Mouse (Mus musculus): ENCODE measurements around the gene Olfr448. TPM values are rescaled to one million over a fixed set of nuclear protein-coding genes. Genes with fewer than 3 reads are reported as not detected.

The Olfr448 gene
- total and polyA plus RNA-seq, 3 experiments, result not detected

DNA sequence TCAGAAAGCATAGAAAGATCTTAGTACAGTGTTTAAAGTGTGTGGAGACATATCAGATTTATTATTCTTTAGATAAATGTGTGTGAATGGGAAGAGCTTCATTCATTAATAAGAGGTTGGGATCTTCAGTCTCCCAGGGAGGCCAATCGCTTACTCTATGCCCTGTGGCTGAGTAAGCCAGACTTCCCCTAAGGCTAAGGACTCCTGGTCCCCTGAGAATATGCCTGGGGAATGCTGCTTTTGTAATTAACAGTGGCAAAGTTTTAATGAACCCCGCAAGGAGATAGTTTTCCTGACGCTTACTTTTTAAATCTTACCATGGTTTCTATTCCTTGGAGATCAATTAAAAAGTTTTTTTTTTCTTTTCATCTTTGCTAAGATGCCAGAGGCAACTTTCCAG is 20.5 kb upstream of the Olfr448 start:
- H3K79me2 ChIP-seq (ENCODE audit: control insufficient read depth, insufficient read depth, low read length, poor library complexity), result no peaks in the 10 kb centered on the region
- H3K27me3 ChIP-seq (ENCODE audit: control insufficient read depth in 1 of 2, insufficient read depth in 2 of 2, low read length in 2 of 2), result no peaks in the 10 kb centered on the region
- TF ChIP-seq JUND (IDR thresholded peaks at IDR 0.05; ENCODE audit: low read depth, low read length), result no peak
- no peaks in the 10 kb centered on the region for H3K9me3 ChIP-seq (replicated peaks; ENCODE audit: insufficient read depth, low read length)
- no peak overlapping the region for H3K4me3 ChIP-seq (ENCODE audit: control insufficient read depth in 1 of 2, insufficient read depth in 1 of 2, low read depth in 2 of 2, low read length in 2 of 2)
- H3K36me3 ChIP-seq (ENCODE audit: control insufficient read depth in 1 of 2, insufficient read depth in 2 of 2, low read length in 2 of 2), result no peaks in the 10 kb centered on the region
- DNase-seq (ENCODE audit: low read depth, low spot score), result no peak
- H3K27ac ChIP-seq (ENCODE audit: control insufficient read depth, low read depth, low read length), result no peak overlapping the region
- H3K9ac ChIP-seq (ENCODE audit: control insufficient read depth, low read depth, low read length, poor library complexity, severe bottlenecking), result no peak overlapping the region
- no peaks in the 10 kb centered on the region for H3K4me1 ChIP-seq (ENCODE audit: control insufficient read depth in 1 of 2, insufficient read depth in 2 of 2, low read length in 2 of 2)

DNA sequence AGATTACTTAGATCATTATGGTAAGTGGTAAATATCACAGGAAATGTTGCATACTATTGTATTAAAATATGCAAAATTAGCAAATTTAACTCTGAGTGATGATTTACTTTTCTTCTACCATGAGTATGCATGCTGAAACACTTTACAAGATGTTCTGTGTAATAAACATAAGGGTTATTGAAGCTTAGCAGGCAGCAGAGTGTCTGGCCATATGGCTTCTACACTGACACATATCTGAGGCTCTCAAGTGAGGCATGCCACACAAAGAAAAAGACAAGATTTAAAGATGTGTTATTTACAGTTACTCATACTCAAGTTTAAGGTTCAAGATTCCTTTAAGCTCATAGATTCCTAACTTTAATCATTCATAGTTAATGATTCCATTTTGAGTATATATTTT is 13.9 kb upstream of the Olfr448 start:
- Histone ChIP-seq H3K9ac (ENCODE audit: control insufficient read depth, low read depth, low read length, poor library complexity, severe bottlenecking) (no peak overlapping the region), H3K27me3 (ENCODE audit: control insufficient read depth in 1 of 2, insufficient read depth in 2 of 2, low read length in 2 of 2) (no peaks in the 10 kb centered on the region)
- no peak for TF ChIP-seq ZMIZ1 (IDR thresholded peaks at IDR 0.05; ENCODE audit: low read depth, low read length)
- TF ChIP-seq GATA1 (IDR thresholded peaks at IDR 0.05; ENCODE audit: low read depth, low read length), result no peak
- TF ChIP-seq USF1 (IDR thresholded peaks at IDR 0.05; ENCODE audit: low read depth, low read length), result no peak
- no peak for TF ChIP-seq MAX (IDR thresholded peaks at IDR 0.05; ENCODE audit: low read length)
- TF ChIP-seq SMC3 (IDR thresholded peaks at IDR 0.05; ENCODE audit: low read depth, low read length), result no peak

DNA sequence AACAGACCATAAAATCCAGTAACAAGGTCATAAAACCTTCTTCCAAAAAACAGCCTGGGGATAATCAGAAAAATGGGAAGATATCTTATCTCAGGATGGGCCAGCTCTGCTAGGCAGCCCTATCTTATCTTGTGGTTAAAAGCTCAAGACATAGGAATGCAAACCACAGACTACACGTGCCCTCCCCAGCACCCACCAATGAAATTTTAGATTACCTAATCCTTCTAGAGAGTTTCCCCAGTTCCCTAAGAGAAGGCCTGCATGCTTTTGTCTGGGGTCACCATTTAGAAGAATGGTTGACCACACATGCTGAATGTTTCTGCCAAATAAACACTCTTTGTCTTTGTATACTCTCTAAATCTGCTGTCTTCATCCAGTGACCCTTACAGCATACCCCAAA is 10.1 kb downstream of the Olfr448 start:
- Histone ChIP-seq H3K27me3 (ENCODE audit: control insufficient read depth in 1 of 2, insufficient read depth in 2 of 2, low read length in 2 of 2) (no peaks in the 10 kb centered on the region), H3K9ac (ENCODE audit: control insufficient read depth, low read depth, low read length, poor library complexity, severe bottlenecking) (no peak overlapping the region), H3K4me1 (ENCODE audit: control insufficient read depth in 1 of 2, insufficient read depth in 2 of 2, low read length in 2 of 2) (no peaks in the 10 kb centered on the region), H3K36me3 (ENCODE audit: control insufficient read depth in 1 of 2, insufficient read depth in 2 of 2, low read length in 2 of 2) (no peaks in the 10 kb centered on the region), H3K79me2 (ENCODE audit: control insufficient read depth, insufficient read depth, low read length, poor library complexity) (no peaks in the 10 kb centered on the region), H3K27ac (ENCODE audit: control insufficient read depth, low read depth, low read length) (no peak overlapping the region), H3K4me3 (ENCODE audit: control insufficient read depth in 1 of 2, insufficient read depth in 1 of 2, low read depth in 2 of 2, low read length in 2 of 2) (no peak overlapping the region), H3K9me3 (replicated peaks; ENCODE audit: insufficient read depth, low read length) (no peaks in the 10 kb centered on the region)
- TF ChIP-seq POLR2A (IDR thresholded peaks at IDR 0.05; ENCODE audit: control insufficient read depth in 1 of 2, insufficient read depth in 1 of 2, low read depth in 1 of 2, low read length in 2 of 2, poor library complexity in 1 of 2) (no peak), MAX (IDR thresholded peaks at IDR 0.05; ENCODE audit: low read length) (no peak), MEF2A (IDR thresholded peaks at IDR 0.05; ENCODE audit: extremely low read depth, insufficient replicate concordance, low read depth, low read length, poor library complexity, severe bottlenecking) (no peak), USF1 (IDR thresholded peaks at IDR 0.05; ENCODE audit: low read depth, low read length) (no peak), ZKSCAN1 (IDR thresholded peaks at IDR 0.05; ENCODE audit: low read depth, low read length) (no peak), BHLHE40 (IDR thresholded peaks at IDR 0.05; ENCODE audit: borderline replicate concordance, low read depth, low read length) (no peak), EP300 (IDR thresholded peaks at IDR 0.05; ENCODE audit: low read depth in 1 of 2, low read length in 2 of 2) (no peak)
- no peak for DNase-seq (ENCODE audit: low read depth, low spot score)

More for the DNA sequence above, 13.9 kb upstream of the Olfr448 start:
- Histone ChIP-seq H3K27ac (ENCODE audit: control insufficient read depth, low read depth, low read length) (no peak overlapping the region), H3K79me2 (ENCODE audit: control insufficient read depth, insufficient read depth, low read length, poor library complexity) (no peaks in the 10 kb centered on the region), H3K4me1 (ENCODE audit: control insufficient read depth in 1 of 2, insufficient read depth in 2 of 2, low read length in 2 of 2) (no peaks in the 10 kb centered on the region), H3K9me3 (replicated peaks; ENCODE audit: insufficient read depth, low read length) (no peaks in the 10 kb centered on the region), H3K4me3 (ENCODE audit: control insufficient read depth in 1 of 2, insufficient read depth in 1 of 2, low read depth in 2 of 2, low read length in 2 of 2) (no peak overlapping the region), H3K36me3 (ENCODE audit: control insufficient read depth in 1 of 2, insufficient read depth in 2 of 2, low read length in 2 of 2) (no peaks in the 10 kb centered on the region)
- DNase-seq (ENCODE audit: low read depth, low spot score), result no peak
